Mouse (Mus musculus) kidney, postnatal 0 days (tissue): ENCODE results near the gene Duxbl1. TPM values are rescaled to one million over a fixed set of nuclear protein-coding genes. Genes with fewer than 3 reads are reported as not detected.
"Not testable (repeated sequence)": the region's sequence is repeated elsewhere in the genome, so short reads cannot be mapped to it uniquely, and the experiment has no call there.

Experiments
- ATAC-seq: fragments of 200-750 bp; cut with Nextera tagmentation; replicated peaks from 2 replicates; pipeline ENCODE4 v1.8.0; 2017; ENCODE audit warnings: low read depth, moderate number of reproducible peaks, moderate TSS enrichment, moderate library complexity; ENCODE audit not compliant: low FRiP score
- DNase-seq: peaks from one replicate; pipeline ENCODE4 v3.0.0-alpha.2; 2016; ENCODE audit warnings: low spot score
- H3K27ac ChIP-seq: fragments of 300-500 bp; sonication (generic); 2 replicates; pipeline ENCODE4 v1.5.1; 2014; ENCODE audit warnings: mild to moderate bottlenecking
- H3K27me3 ChIP-seq: fragments of 300-500 bp; sonication (generic); 2 replicates; pipeline ENCODE4 v1.6.1; 2014; ENCODE audit warnings: low read length, mixed read lengths; ENCODE audit not compliant: insufficient read depth
- H3K36me3 ChIP-seq: fragments of 300-500 bp; sonication (generic); 2 replicates; pipeline ENCODE4 v1.6.1; 2014; ENCODE audit warnings: low read length, mixed read lengths; ENCODE audit not compliant: insufficient read depth
- H3K4me1 ChIP-seq: fragments of 300-500 bp; sonication (generic); replicated peaks from 2 replicates; pipeline ENCODE4 v1.6.1; 2014; ENCODE audit warnings: antibody characterized with exemption, low read length, mixed read lengths; ENCODE audit not compliant: insufficient read depth
- H3K4me2 ChIP-seq: fragments of 300-500 bp; sonication (generic); 2 replicates; pipeline ENCODE4 v1.6.1; 2014; ENCODE audit warnings: mild to moderate bottlenecking, low read length, moderate library complexity, mixed read lengths
- H3K4me3 ChIP-seq: fragments of 300-500 bp; sonication (generic); replicated peaks from 2 replicates; pipeline ENCODE4 v1.5.1; 2014; ENCODE audit warnings: low read depth, low read length
- H3K9ac ChIP-seq: fragments of 300-500 bp; sonication (generic); 2 replicates; pipeline ENCODE4 v1.6.1; 2014; ENCODE audit warnings: low read depth, low read length
- H3K9me3 ChIP-seq: fragments of 300-500 bp; sonication (generic); replicated peaks from 2 replicates; pipeline ENCODE4 v1.6.1; 2016; ENCODE audit warnings: low read length, inconsistent platforms, mixed read lengths
- WGBS: fragments of 180-500 bp; shearing (Covaris S2); extraction: QIAGEN DNeasy Blood & Tissue Kit; methylation state at CpG from one replicate; pipeline ENCODE4 v1.1.7; 2014; 5-methylcytosine and 5-hydroxymethylcytosine counted together
- polyA plus RNA-seq: library from polyadenylated mRNA; unstranded; fragments of >200 nt; fragmentation: Nextera tagmentation; extraction: Ambion mirVana; gene quantifications from 2 replicates; pipeline ENCODE4 v1.2.1, GENCODE M21; 2015

The Duxbl1 gene
- 1.0 and 1.7 TPM in 2 replicates for polyA plus RNA-seq

GRCm38 (mm10) chr14:25978371-25979241, at the start of gene Duxbl1:
TSS of gene Duxbl1 (plus strand) at chr14:25978577.
- not testable (repeated sequence) for H3K27ac ChIP-seq
- Histone ChIP-seq H3K4me3 (0 out of 2 replicates have a peak within 1 kb of the TSS, but pooled peaks have one; percentile 16), H3K4me2 (peak within 1 kb of the TSS; percentile 41; the same call in 1 of the 2 replicates)

GRCm38 (mm10) chr14:25936867-25937630, 41.3 kb upstream of the Duxbl1 start:
- H3K9ac ChIP-seq, H3K4me1 ChIP-seq, H3K4me3 ChIP-seq, ATAC-seq, H3K27me3 ChIP-seq, H3K9me3 ChIP-seq, H3K36me3 ChIP-seq, DNase-seq, H3K27ac ChIP-seq, H3K4me2 ChIP-seq: not testable (repeated sequence)
- WGBS = no CpG with 5 or more reads among the region's 5 CpGs

More at GRCm38 (mm10) chr14:25978371-25979241, at the start of gene Duxbl1:
- no CpG with 5 or more reads among the region's 25 CpGs for WGBS
- H3K4me1 ChIP-seq, DNase-seq, H3K9ac ChIP-seq, H3K36me3 ChIP-seq, H3K9me3 ChIP-seq, H3K27me3 ChIP-seq: not testable (repeated sequence)
- peak; percentile 59 for ATAC-seq

- H3K36me3 ChIP-seq, H3K4me1 ChIP-seq, ATAC-seq, H3K4me3 ChIP-seq, H3K9ac ChIP-seq, H3K27ac ChIP-seq, H3K4me2 ChIP-seq, DNase-seq, H3K9me3 ChIP-seq, H3K27me3 ChIP-seq: not testable (repeated sequence)
- no CpG with 5 or more reads among the region's 8 CpGs for WGBS
These were observed 40.4 kb upstream of the Duxbl1 start, which contains the start of gene Cphx1 for GRCm38 (mm10) chr14:25938004-25938403. TSS of gene Cphx1 (plus strand) at chr14:25938304.

- WGBS = no CpG with 5 or more reads among the region's 3 CpGs
- ATAC-seq = not testable (repeated sequence)
These were observed 20.5 kb upstream of the Duxbl1 start for GRCm38 (mm10) chr14:25957861-25958260.

GRCm38 (mm10) chr14:25979242-25979941, 1.0 kb downstream of the Duxbl1 start:
- Histone ChIP-seq H3K4me3 (0 out of 2 replicates have a peak overlapping the region, but pooled peaks have one; percentile 16), H3K4me2 (peak overlapping the region; percentile 41; the same call in 1 of the 2 replicates)
- DNase-seq = peak; percentile 7
- not testable (repeated sequence) for H3K27me3 ChIP-seq, H3K27ac ChIP-seq, H3K4me1 ChIP-seq, H3K9me3 ChIP-seq, H3K9ac ChIP-seq, H3K36me3 ChIP-seq, ATAC-seq
- WGBS = 4% methylated on average over 6 of the region's 13 CpGs

More at GRCm38 (mm10) chr14:25957861-25958260, 20.5 kb upstream of the Duxbl1 start:
- DNase-seq, H3K27me3 ChIP-seq, H3K4me3 ChIP-seq, H3K4me2 ChIP-seq, H3K4me1 ChIP-seq, H3K9me3 ChIP-seq, H3K36me3 ChIP-seq, H3K27ac ChIP-seq, H3K9ac ChIP-seq: not testable (repeated sequence)

GRCm38 (mm10) chr14:25981880-25982279, 3.5 kb downstream of the Duxbl1 start:
- not testable (repeated sequence) for H3K4me2 ChIP-seq, H3K4me1 ChIP-seq, H3K27me3 ChIP-seq, H3K9ac ChIP-seq, H3K27ac ChIP-seq, H3K4me3 ChIP-seq, H3K9me3 ChIP-seq, H3K36me3 ChIP-seq, ATAC-seq
- WGBS = 11% methylated on average over 4 of the region's 9 CpGs
- DNase-seq = peak; percentile 0

- not testable (repeated sequence) for H3K9me3 ChIP-seq, H3K4me2 ChIP-seq, H3K9ac ChIP-seq, H3K27me3 ChIP-seq, DNase-seq, ATAC-seq, H3K36me3 ChIP-seq, H3K4me1 ChIP-seq, H3K27ac ChIP-seq, H3K4me3 ChIP-seq
- WGBS = no CpG with 5 or more reads among the region's 2 CpGs
These were observed 29.1 kb downstream of the Duxbl1 start for GRCm38 (mm10) chr14:26007462-26007861.

GRCm38 (mm10) chr14:26016414-26016813, 38.0 kb downstream of the Duxbl1 start:
- H3K4me2 ChIP-seq, DNase-seq, ATAC-seq, H3K27ac ChIP-seq, H3K4me3 ChIP-seq, H3K4me1 ChIP-seq, H3K9ac ChIP-seq, H3K27me3 ChIP-seq, H3K36me3 ChIP-seq, H3K9me3 ChIP-seq: not testable (repeated sequence)
- WGBS = no CpG with 5 or more reads among the region's 7 CpGs
